In the genomic region with DNA sequence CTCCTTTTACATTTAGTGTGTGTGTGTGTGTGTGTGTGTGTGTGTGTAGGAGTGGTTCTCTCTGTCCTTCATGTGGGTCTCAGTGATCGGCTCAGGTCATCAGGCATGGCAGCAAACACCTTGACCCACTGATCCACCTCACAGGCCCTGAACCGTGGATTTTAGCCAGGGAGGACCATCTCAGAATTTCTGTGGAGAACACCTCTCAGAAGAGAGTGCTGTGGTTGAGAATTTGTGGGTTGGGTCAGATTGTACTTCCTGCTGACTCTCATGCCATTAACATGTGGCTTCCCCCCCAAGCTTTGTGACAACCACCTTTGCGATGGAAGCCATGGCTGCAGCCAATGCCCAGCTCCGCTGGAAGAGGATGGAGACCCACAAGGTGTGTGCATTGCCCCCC, we compare ENCODE assay signal across 16 mouse cellular contexts.
"Had no signal": no experiment of that assay in that cellular context is flagged by ENCODE, and none has a peak within 500 bp of the region (broad histone marks: within the 10 kb centered on the region; RNA-seq: fewer than 3 reads in every experiment).

No protein-coding gene starts in this region.

- H3K4me3 ChIP-seq: neural tube, embryonic 13.5 days; neural tube, embryonic 15.5 days; stomach, embryonic 15.5 days had no signal

- H3K27ac ChIP-seq: neural tube, embryonic 13.5 days; neural tube, embryonic 15.5 days; stomach, embryonic 15.5 days; stomach, postnatal 0 days had no signal

- H3K9me3 ChIP-seq: neural tube, embryonic 13.5 days; neural tube, embryonic 15.5 days; stomach, embryonic 15.5 days had no signal

- H3K4me1 ChIP-seq: stomach, embryonic 15.5 days had no signal

- H3K9ac ChIP-seq: neural tube, embryonic 13.5 days; neural tube, embryonic 15.5 days; stomach, embryonic 15.5 days had no signal

- DNase-seq: retina, postnatal 1 day; right cerebral cortex, adult 18-20 months; right cerebral cortex, postnatal 14 days; right cerebral cortex, postnatal 25 days; right cerebral cortex, postnatal 4 days; spleen, adult 18-20 months; thymus, adult 18-20 months; thymus, adult 2 months; thymus, postnatal 14 days; thymus, postnatal 25 days; thymus, postnatal 36 days; thymus, postnatal 4 days had no signal

- H3K4me2 ChIP-seq: neural tube, embryonic 13.5 days; neural tube, embryonic 15.5 days; stomach, embryonic 15.5 days had no signal

- H3K27me3 ChIP-seq: stomach, embryonic 15.5 days had no signal
